17 mouse cellular contexts compared by ENCODE assay signal in the genomic region with DNA sequence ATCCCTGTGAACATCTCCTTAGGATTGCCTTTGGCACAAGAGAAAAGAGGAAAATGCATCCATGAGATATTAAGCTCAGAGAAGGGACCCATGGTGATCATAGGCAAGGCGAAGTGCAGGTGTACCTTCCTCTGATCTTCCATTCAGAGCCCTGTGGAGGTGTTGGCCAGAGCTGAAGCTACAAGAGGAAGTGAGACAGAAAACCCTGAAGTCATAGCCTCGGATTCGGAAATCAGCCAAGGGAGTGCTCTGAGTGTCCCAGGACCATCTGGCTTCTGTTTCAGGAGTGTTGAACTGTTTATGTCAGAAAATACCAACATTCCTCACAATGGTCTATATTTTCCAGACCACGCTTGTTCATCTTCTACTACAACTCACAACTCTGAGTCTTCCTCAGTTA.
"Had no signal": no experiment of that assay in that cellular context is flagged by ENCODE, and none has a peak within 500 bp of the region (broad histone marks: within the 10 kb centered on the region; RNA-seq: fewer than 3 reads in every experiment).

No protein-coding gene starts in this region.

- H3K4me1 ChIP-seq: kidney, embryonic 15.5 days; limb, embryonic 12.5 days; limb, embryonic 15.5 days; stomach, embryonic 15.5 days had no signal

- H3K9me3 ChIP-seq: kidney, embryonic 15.5 days; limb, embryonic 12.5 days; limb, embryonic 15.5 days; liver, embryonic 12.5 days; liver, embryonic 15.5 days; stomach, embryonic 15.5 days had no signal

- H3K27ac ChIP-seq: kidney, embryonic 15.5 days; limb, embryonic 12.5 days; limb, embryonic 15.5 days; liver, embryonic 12.5 days; liver, embryonic 15.5 days; stomach, embryonic 15.5 days had no signal

- H3K9ac ChIP-seq: kidney, embryonic 15.5 days; limb, embryonic 12.5 days; limb, embryonic 15.5 days; liver, embryonic 12.5 days; liver, embryonic 15.5 days; stomach, embryonic 15.5 days had no signal

- H3K4me3 ChIP-seq: kidney, embryonic 15.5 days; limb, embryonic 12.5 days; limb, embryonic 15.5 days; liver, embryonic 12.5 days; liver, embryonic 15.5 days; stomach, embryonic 15.5 days had no signal

- ATAC-seq: liver, embryonic 12.5 days had no signal

- DNase-seq: kidney, postnatal 14 days; kidney, postnatal 4 days; left cerebral cortex, postnatal 4 days; lung, adult 2 months; lung, postnatal 14 days; lung, postnatal 4 days; midbrain, embryonic 14.5 days; right cerebral cortex, postnatal 14 days; right cerebral cortex, postnatal 4 days; thymus, postnatal 25 days had no signal

- H3K27me3 ChIP-seq: kidney, embryonic 15.5 days; limb, embryonic 12.5 days; limb, embryonic 15.5 days; liver, embryonic 12.5 days; liver, embryonic 15.5 days; stomach, embryonic 15.5 days had no signal

- H3K4me2 ChIP-seq: kidney, embryonic 15.5 days; limb, embryonic 12.5 days; limb, embryonic 15.5 days; liver, embryonic 12.5 days; liver, embryonic 15.5 days; midbrain, embryonic 11.5 days; stomach, embryonic 15.5 days had no signal

- H3K36me3 ChIP-seq: kidney, embryonic 15.5 days; limb, embryonic 12.5 days; limb, embryonic 15.5 days; liver, embryonic 12.5 days; liver, embryonic 15.5 days; stomach, embryonic 15.5 days had no signal
